Mouse (Mus musculus): ENCODE data around the gene Gm11549.

DNA sequence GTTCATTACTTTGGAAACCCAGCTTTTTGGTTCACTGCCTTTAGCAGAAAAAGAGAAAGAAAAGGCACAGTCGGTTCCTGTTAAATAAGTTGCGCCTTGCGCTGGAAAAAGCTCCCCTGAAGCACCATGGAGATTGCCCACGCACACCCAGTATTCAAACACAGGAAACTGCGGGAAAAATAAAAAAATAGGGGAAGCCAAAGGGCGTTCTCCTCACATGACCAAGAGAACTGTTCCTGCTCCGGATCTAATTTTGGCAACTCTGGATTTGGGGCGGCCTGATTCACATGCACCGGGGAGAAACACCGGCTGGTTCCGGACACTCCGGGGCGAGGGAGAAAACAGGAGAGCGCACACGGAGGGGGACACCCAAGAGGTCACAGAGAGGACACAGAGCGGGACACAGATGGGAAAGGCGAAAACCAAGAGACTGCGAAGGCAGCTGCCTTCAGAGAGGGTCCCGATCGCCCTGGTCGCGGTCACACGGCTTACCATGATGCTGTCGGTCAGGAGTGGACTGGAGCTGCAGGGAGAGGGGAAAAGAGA is 46.6 kb downstream of the Gm11549 start:
- TF ChIP-seq EP300 (IDR thresholded peaks at IDR 0.05; ENCODE audit: low read depth), result no peak
- no peak for TF ChIP-seq CTCF (IDR thresholded peaks at IDR 0.05; ENCODE audit: low read depth)
